Mouse (Mus musculus) stomach, postnatal 0 days (tissue): ENCODE data around the gene Rcan1.

Experiments
- CTCF ChIP-seq: IDR thresholded peaks from 2 replicates; pipeline ENCODE4 v1.5.1; 2016; ENCODE audit warnings: antibody characterized with exemption, low read depth, mild to moderate bottlenecking, moderate library complexity
- EP300 ChIP-seq: optimal IDR thresholded peaks from 2 replicates; pipeline ENCODE3; 2016; ENCODE audit warnings: antibody characterized with exemption

DNA sequence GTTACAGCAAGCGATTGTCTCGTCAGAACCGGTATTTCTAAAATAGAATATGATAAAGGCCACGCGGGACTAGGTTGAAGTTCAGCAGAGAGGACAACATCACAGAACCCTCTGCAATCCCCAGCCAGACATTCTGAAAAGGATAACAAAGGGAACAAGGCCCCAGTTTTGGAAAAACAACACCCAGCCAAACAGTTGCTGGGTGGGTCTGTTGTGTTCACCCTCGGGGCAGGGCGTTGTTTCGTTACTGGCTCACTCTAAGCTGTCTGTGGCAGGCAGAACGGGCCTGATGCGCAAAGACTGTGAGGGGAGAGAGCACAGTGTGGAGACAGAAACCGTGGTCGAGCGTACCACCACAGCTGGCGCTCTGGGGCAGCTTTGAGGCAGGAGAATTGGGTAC, 2.2 kb downstream of the Rcan1 start:
- TF ChIP-seq CTCF: no peak
- TF ChIP-seq EP300: no peak
